Mouse (Mus musculus): ENCODE measurements around the gene Setd3. TPM values are rescaled to one million over a fixed set of nuclear protein-coding genes. Genes with fewer than 3 reads are reported as not detected.

Gene Setd3
- polyA plus RNA-seq, 1 experiment from 2014 or later = 90.6 TPM

DNA sequence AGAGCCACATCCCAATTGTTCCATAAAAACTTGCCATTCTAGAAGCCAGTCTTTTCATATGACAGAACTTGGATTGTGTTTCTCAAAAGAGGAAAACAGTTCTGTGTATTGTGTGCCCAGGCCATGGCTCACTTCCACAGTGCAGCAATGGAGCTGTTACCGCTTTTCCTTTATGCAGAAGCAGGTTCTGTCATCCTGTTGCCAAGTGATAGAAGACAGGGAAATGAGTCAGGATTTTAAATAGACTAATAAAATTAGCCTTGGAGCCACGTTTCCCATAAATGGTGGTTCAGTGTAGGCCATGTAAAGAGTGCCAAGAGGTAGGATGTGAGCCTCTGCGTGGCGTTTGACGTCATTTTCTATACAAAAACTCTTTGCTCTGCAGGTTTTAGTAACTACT lies 14.8 kb upstream of the Setd3 start:
- no peaks in the 10 kb centered on the region for H3K27me3 ChIP-seq (ENCODE audit: control insufficient read depth, insufficient read depth, low read length)
- no peak for ATAC-seq (ENCODE audit: low read depth)
- peaks cover 60% of the 10 kb centered on the region for H3K36me3 ChIP-seq (ENCODE audit: control insufficient read depth, insufficient read depth, low read length)
- no peak overlapping the region for H3K27ac ChIP-seq (ENCODE audit: low read depth, low read length)
- H3K9ac ChIP-seq (replicated peaks; ENCODE audit: low read depth, low read length) = no peak overlapping the region
- H3K4me3 ChIP-seq (ENCODE audit: low read depth, low read length) = no peak overlapping the region
- H3K4me2 ChIP-seq (ENCODE audit: low read depth, low read length) = no peak overlapping the region
- WGBS = 84% methylated on average over 5 of the region's 5 CpGs
- no peaks in the 10 kb centered on the region for H3K4me1 ChIP-seq (ENCODE audit: control insufficient read depth, insufficient read depth, low read length)
- no peaks in the 10 kb centered on the region for H3K9me3 ChIP-seq (ENCODE audit: control insufficient read depth, low read length)

- H3K27me3 ChIP-seq (ENCODE audit: control insufficient read depth, insufficient read depth, low read length) = no peaks in the 10 kb centered on the region
- H3K9ac ChIP-seq (replicated peaks; ENCODE audit: low read depth, low read length) = no peak overlapping the region
- H3K4me1 ChIP-seq (ENCODE audit: control insufficient read depth, insufficient read depth, low read length) = no peaks in the 10 kb centered on the region
- H3K36me3 ChIP-seq (ENCODE audit: control insufficient read depth, insufficient read depth, low read length) = peaks cover 56% of the 10 kb centered on the region
- ATAC-seq (ENCODE audit: low read depth) = no peak
- H3K4me3 ChIP-seq (ENCODE audit: low read depth, low read length) = no peak overlapping the region
- WGBS = 93% methylated on average over 6 of the region's 6 CpGs
- H3K4me2 ChIP-seq (ENCODE audit: low read depth, low read length) = no peak overlapping the region
- no peak overlapping the region for H3K27ac ChIP-seq (ENCODE audit: low read depth, low read length)
- H3K9me3 ChIP-seq (ENCODE audit: control insufficient read depth, low read length) = no peaks in the 10 kb centered on the region
Observed at GRCm38 (mm10) chr12:108187541-108188091, 8.5 kb upstream of the Setd3 start.

- Histone ChIP-seq H3K27me3 (ENCODE audit: control insufficient read depth, insufficient read depth, low read length) (0 out of 2 replicates have a peak, but pooled peaks cover 3% of the 10 kb centered on the region), H3K27ac (ENCODE audit: low read depth, low read length) (no peak overlapping the region), H3K9ac (replicated peaks; ENCODE audit: low read depth, low read length) (no peak overlapping the region), H3K9me3 (ENCODE audit: control insufficient read depth, low read length) (no peaks in the 10 kb centered on the region), H3K4me2 (ENCODE audit: low read depth, low read length) (no peak overlapping the region), H3K4me1 (ENCODE audit: control insufficient read depth, insufficient read depth, low read length) (peaks cover 17% of the 10 kb centered on the region), H3K4me3 (ENCODE audit: low read depth, low read length) (no peak overlapping the region), H3K36me3 (ENCODE audit: control insufficient read depth, insufficient read depth, low read length) (peaks cover 11% of the 10 kb centered on the region; the same call in 1 of the 2 replicates)
- 97% methylated on average over 6 of the region's 6 CpGs for WGBS
- ATAC-seq (ENCODE audit: low read depth) = no peak
Observed at GRCm38 (mm10) chr12:108181716-108182115, 2.6 kb upstream of the Setd3 start.

DNA sequence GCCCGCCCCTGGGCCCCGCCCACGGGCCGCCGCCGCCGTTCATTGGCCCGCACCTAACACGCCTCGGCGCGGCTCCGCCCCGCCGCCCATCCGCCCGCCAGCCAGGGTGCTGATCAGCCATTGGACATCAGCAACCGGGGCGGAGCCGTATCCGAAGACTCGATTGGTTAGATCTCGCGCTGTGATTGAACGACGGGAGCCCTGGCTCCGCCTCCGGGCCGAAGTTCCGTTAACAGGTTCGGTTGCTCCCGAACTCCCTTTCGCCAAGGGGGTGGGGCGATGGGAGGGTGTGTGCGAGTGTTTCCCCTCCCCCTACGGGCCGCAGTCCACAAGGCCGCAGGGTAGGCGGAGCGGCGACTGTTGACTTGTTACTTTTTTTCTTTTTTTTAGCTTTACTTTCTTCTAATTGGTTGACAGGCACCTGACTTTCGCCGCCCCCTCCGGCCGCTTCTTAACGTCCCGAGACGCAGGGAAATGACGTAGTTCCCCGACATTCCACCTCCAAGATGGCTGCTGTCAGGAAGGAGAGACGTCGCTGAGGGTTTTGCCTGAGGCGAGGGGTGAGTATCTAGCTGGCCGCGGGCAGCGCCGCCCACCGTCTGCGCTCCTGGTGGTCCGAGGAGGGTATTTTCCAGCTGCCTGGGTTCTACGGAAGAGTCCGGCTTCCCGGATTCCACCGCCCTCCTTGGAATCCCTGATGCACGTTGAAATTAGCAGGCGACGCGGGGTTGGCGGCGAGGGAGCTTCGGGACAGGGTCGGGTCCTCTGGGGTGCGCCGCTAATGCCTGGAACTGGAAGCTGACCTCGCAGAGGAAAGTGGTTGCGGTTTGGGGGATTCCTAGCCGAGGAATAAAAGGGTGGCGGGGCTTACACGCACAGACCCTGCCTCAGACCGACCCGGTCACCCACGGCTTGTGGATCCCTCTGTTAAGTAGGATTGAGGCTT lies 480 bp upstream of the Setd3 start, which contains the start of gene Ccnk:
TSS of gene Ccnk (plus strand) at position 259 of the 946 bp plus-strand sequence.
- Histone ChIP-seq H3K4me1 (ENCODE audit: control insufficient read depth, insufficient read depth, low read length) (peaks cover 17% of the 10 kb centered on the region), H3K27ac (ENCODE audit: low read depth, low read length) (peak within 1 kb of the TSS; percentile 81), H3K27me3 (ENCODE audit: control insufficient read depth, insufficient read depth, low read length) (0 out of 2 replicates have a peak, but pooled peaks cover 3% of the 10 kb centered on the region), H3K36me3 (ENCODE audit: control insufficient read depth, insufficient read depth, low read length) (peaks cover 6% of the 10 kb centered on the region; the same call in 1 of the 2 replicates), H3K9me3 (ENCODE audit: control insufficient read depth, low read length) (no peaks in the 10 kb centered on the region), H3K4me3 (ENCODE audit: low read depth, low read length) (peak within 1 kb of the TSS; percentile 97), H3K9ac (replicated peaks; ENCODE audit: low read depth, low read length) (peak within 1 kb of the TSS; percentile 91), H3K4me2 (ENCODE audit: low read depth, low read length) (peak within 1 kb of the TSS; percentile 90)
- under 1% methylated on average over 79 of the region's 82 CpGs for WGBS
- ATAC-seq (ENCODE audit: low read depth) = peak; percentile 98

DNA sequence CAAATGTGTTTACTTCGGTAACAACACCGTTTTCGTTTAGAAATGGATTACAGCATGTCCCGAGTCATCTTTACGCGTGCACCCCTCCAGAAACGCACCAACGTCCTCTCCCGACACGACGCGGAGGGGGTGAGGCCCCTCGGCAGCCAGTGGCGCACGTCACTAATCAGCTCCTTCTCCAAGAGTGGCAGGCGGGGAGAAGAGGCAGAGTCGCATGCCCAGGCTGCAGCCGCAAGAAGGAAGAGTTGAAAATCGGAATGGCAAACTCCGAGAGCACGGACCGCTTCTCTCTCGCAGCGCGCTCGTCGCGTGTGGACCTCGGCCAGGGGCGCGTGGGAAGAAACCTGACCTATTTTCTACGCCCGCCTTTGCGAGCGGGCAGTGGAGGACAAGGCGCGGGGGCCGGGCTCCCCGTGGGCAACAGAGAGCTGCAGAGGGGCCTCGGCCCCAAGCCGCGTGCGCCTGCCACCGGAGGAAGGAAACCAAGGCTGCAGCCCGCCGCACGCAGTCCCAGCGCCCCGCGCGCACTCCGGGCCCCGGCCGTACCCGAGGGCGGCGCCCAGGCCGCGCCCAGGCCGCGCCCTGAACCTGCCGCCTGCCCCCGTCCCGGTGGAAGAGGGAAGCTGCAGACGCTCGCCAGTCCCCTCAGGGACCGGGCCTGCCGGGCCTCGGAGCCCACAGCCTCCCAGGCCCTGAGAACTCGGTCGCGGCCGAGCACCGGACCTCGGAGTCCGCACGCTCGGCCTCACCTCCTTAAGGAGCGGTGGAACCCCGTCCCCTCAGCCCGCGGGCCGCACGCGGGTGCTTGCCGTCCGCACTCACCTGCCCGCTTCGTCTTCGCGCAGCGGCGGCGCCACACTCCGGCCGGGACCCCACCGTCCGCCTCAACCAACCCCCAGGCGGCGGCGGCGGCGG lies 526 bp downstream of the Setd3 start:
- Histone ChIP-seq H3K27me3 (ENCODE audit: control insufficient read depth, insufficient read depth, low read length) (0 out of 2 replicates have a peak, but pooled peaks cover 3% of the 10 kb centered on the region), H3K27ac (ENCODE audit: low read depth, low read length) (peak overlapping the region; percentile 80), H3K4me1 (ENCODE audit: control insufficient read depth, insufficient read depth, low read length) (peaks cover 17% of the 10 kb centered on the region), H3K9ac (replicated peaks; ENCODE audit: low read depth, low read length) (peak overlapping the region; percentile 91), H3K36me3 (ENCODE audit: control insufficient read depth, insufficient read depth, low read length) (peaks cover 3% of the 10 kb centered on the region; the same call in 1 of the 2 replicates), H3K4me2 (ENCODE audit: low read depth, low read length) (peak overlapping the region; percentile 90), H3K9me3 (ENCODE audit: control insufficient read depth, low read length) (no peaks in the 10 kb centered on the region), H3K4me3 (ENCODE audit: low read depth, low read length) (peak overlapping the region; percentile 97)
- peak; percentile 59 for ATAC-seq (ENCODE audit: low read depth)
- WGBS = under 1% methylated on average over 67 of the region's 103 CpGs

- H3K4me1 ChIP-seq (ENCODE audit: control insufficient read depth, insufficient read depth, low read length) = peaks cover 20% of the 10 kb centered on the region
- no peak overlapping the region for H3K4me2 ChIP-seq (ENCODE audit: low read depth, low read length)
- no peaks in the 10 kb centered on the region for H3K9me3 ChIP-seq (ENCODE audit: control insufficient read depth, low read length)
- WGBS = 80% methylated on average over 3 of the region's 3 CpGs
- no peak overlapping the region for H3K4me3 ChIP-seq (ENCODE audit: low read depth, low read length)
- H3K9ac ChIP-seq (replicated peaks; ENCODE audit: low read depth, low read length) = no peak overlapping the region
- no peak for ATAC-seq (ENCODE audit: low read depth)
- H3K27ac ChIP-seq (ENCODE audit: low read depth, low read length) = no peak overlapping the region
- no peaks in the 10 kb centered on the region for H3K36me3 ChIP-seq (ENCODE audit: control insufficient read depth, insufficient read depth, low read length)
- 0 out of 2 replicates have a peak, but pooled peaks cover 3% of the 10 kb centered on the region for H3K27me3 ChIP-seq (ENCODE audit: control insufficient read depth, insufficient read depth, low read length)
Observed at GRCm38 (mm10) chr12:108176366-108176765, 2.7 kb downstream of the Setd3 start.

- no peak overlapping the region for H3K27ac ChIP-seq (ENCODE audit: low read depth, low read length)
- H3K9ac ChIP-seq (replicated peaks; ENCODE audit: low read depth, low read length) = no peak overlapping the region
- ATAC-seq (ENCODE audit: low read depth) = no peak
- H3K4me1 ChIP-seq (ENCODE audit: control insufficient read depth, insufficient read depth, low read length) = peaks cover 14% of the 10 kb centered on the region
- H3K27me3 ChIP-seq (ENCODE audit: control insufficient read depth, insufficient read depth, low read length) = 0 out of 2 replicates have a peak, but pooled peaks cover 3% of the 10 kb centered on the region
- no peaks in the 10 kb centered on the region for H3K9me3 ChIP-seq (ENCODE audit: control insufficient read depth, low read length)
- no peak overlapping the region for H3K4me2 ChIP-seq (ENCODE audit: low read depth, low read length)
- no peaks in the 10 kb centered on the region for H3K36me3 ChIP-seq (ENCODE audit: control insufficient read depth, insufficient read depth, low read length)
- no peak overlapping the region for H3K4me3 ChIP-seq (ENCODE audit: low read depth, low read length)
- WGBS = 69% methylated on average over 8 of the region's 8 CpGs
Observed at GRCm38 (mm10) chr12:108174606-108175505, 4.3 kb downstream of the Setd3 start.

GRCm38 (mm10) chr12:108172639-108173038 lies 6.5 kb downstream of the Setd3 start:
- Histone ChIP-seq H3K4me1 (ENCODE audit: control insufficient read depth, insufficient read depth, low read length) (peaks cover 8% of the 10 kb centered on the region), H3K27me3 (ENCODE audit: control insufficient read depth, insufficient read depth, low read length) (no peaks in the 10 kb centered on the region), H3K9ac (replicated peaks; ENCODE audit: low read depth, low read length) (no peak overlapping the region), H3K27ac (ENCODE audit: low read depth, low read length) (no peak overlapping the region), H3K9me3 (ENCODE audit: control insufficient read depth, low read length) (no peaks in the 10 kb centered on the region), H3K36me3 (ENCODE audit: control insufficient read depth, insufficient read depth, low read length) (no peaks in the 10 kb centered on the region), H3K4me3 (ENCODE audit: low read depth, low read length) (no peak overlapping the region), H3K4me2 (ENCODE audit: low read depth, low read length) (no peak overlapping the region)
- 58% methylated on average over 4 of the region's 4 CpGs for WGBS
- ATAC-seq (ENCODE audit: low read depth) = no peak
